Mouse (Mus musculus) midbrain, embryonic 14.5 days (tissue): ENCODE results near the gene Gm11077. TPM values are rescaled to one million over a fixed set of nuclear protein-coding genes. Genes with fewer than 3 reads are reported as not detected.

ENCODE experiments used
- ATAC-seq: fragments of 200-750 bp; cut with Nextera tagmentation; 2 replicates; pipeline ENCODE4 v1.8.0; 2017; ENCODE audit warnings: moderate number of reproducible peaks, moderate library complexity; ENCODE audit not compliant: low FRiP score, low TSS enrichment
- DNase-seq: peaks from one replicate; pipeline ENCODE4 v3.0.0-alpha.2; 2015
- H3K27ac ChIP-seq: fragments of 300-500 bp; sonication (generic); replicated peaks from 2 replicates; pipeline ENCODE4 v1.5.1; 2014; ENCODE audit warnings: mild to moderate bottlenecking, low read depth, low read length, moderate library complexity
- H3K27me3 ChIP-seq: fragments of 300-500 bp; sonication (generic); 2 replicates; pipeline ENCODE4 v1.6.1; 2014; ENCODE audit warnings: low read length, control low read depth, mixed read lengths; ENCODE audit not compliant: control insufficient read depth, insufficient read depth
- H3K36me3 ChIP-seq: fragments of 300-500 bp; sonication (generic); 2 replicates; pipeline ENCODE4 v1.6.1; 2014; ENCODE audit warnings: low read length, control low read depth; ENCODE audit not compliant: control insufficient read depth, insufficient read depth
- H3K4me1 ChIP-seq: fragments of 300-500 bp; sonication (generic); 2 replicates; pipeline ENCODE4 v1.6.1; 2014; ENCODE audit warnings: mild to moderate bottlenecking, antibody characterized with exemption, low read length, control low read depth; ENCODE audit not compliant: control insufficient read depth, insufficient read depth
- H3K4me2 ChIP-seq: fragments of 300-500 bp; sonication (generic); 2 replicates; pipeline ENCODE4 v1.6.1; 2014; ENCODE audit warnings: mild to moderate bottlenecking, low read length, moderate library complexity
- H3K4me3 ChIP-seq: fragments of 300-500 bp; sonication (generic); replicated peaks from 2 replicates; pipeline ENCODE4 v1.5.1; 2014; ENCODE audit warnings: low read depth, low read length
- H3K9ac ChIP-seq: fragments of 300-500 bp; sonication (generic); replicated peaks from 2 replicates; pipeline ENCODE4 v1.6.1; 2014; ENCODE audit warnings: mild to moderate bottlenecking, low read length, moderate library complexity
- H3K9me3 ChIP-seq: fragments of 300-500 bp; sonication (generic); 2 replicates; pipeline ENCODE4 v1.6.1; 2016; ENCODE audit warnings: low read length, control low read depth, mixed read lengths; ENCODE audit not compliant: control insufficient read depth
- WGBS: fragments of 180-500 bp; shearing (Covaris S2); extraction: QIAGEN DNeasy Blood & Tissue Kit; methylation state at CpG from one replicate; pipeline ENCODE4 v1.1.7; 2014; 5-methylcytosine and 5-hydroxymethylcytosine counted together
- polyA plus RNA-seq: library from polyadenylated mRNA; unstranded; fragments of >200 nt; fragmentation: Nextera tagmentation; extraction: Ambion mirVana; gene quantifications from 2 replicates; pipeline ENCODE4 v1.2.1, GENCODE M21; 2014

Gm11077 gene
- polyA plus RNA-seq, 1 experiment from 2014 or later, result not detected

DNA sequence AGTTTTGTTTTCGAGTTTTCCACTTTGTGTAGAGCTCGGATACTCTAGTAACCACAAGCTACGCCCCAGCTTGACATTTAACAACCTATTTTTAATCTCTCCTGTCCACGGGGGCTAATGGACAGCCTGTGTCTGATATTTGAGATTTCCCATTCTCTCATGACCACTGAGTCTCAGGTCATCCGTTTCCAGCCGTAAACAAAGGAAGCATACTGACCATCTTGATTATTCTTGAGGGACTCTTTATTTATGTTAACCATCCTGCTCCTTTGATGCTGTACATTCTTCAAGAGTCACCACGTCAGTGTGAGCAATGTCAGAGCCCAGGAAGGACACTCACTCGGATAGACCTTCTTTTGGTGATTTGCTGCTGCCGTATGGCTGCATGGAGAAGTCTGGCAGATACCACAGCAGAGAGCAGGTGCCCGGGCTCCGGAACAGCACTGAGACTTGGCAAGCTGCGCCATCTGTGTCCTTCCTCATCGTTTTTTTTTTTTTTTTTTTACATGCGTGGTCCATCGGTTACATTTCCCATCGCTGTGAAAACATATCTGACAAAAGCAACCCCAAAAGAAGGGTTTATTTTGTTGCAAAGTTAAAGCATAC, 70.5 kb downstream of the Gm11077 start:
- ATAC-seq (no peak), DNase-seq (no peak)
- Histone ChIP-seq H3K27me3 (no peaks in the 10 kb centered on the region), H3K27ac (no peak overlapping the region), H3K36me3 (no peaks in the 10 kb centered on the region), H3K4me1 (no peaks in the 10 kb centered on the region), H3K9ac (no peak overlapping the region), H3K4me2 (no peak overlapping the region), H3K9me3 (no peaks in the 10 kb centered on the region), H3K4me3 (no peak overlapping the region)
- 91% methylated on average over 16 of the region's 16 CpGs for WGBS

DNA sequence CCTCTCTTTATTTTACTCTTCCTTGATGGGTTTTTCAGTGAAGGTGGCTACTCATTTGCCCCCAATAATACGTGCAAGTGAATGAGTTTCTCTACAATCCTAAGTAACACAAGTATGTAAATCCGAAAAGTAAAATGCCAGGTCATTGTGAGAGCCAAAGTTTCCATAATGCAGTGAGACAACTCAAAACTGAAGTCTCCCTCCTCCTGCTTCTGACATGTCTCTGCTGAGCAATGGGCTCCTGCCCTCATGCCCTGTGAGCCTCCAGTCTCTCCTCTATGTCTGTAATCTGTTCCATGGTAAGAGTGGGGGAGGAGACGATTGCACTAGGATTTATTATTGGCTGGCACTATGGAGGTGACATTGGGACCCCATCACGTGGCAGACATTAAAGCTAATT, 71.5 kb downstream of the Gm11077 start:
- H3K9ac ChIP-seq, result no peak overlapping the region
- WGBS, result 83% methylated on average over 4 of the region's 4 CpGs
- H3K9me3 ChIP-seq, result no peaks in the 10 kb centered on the region
- H3K4me1 ChIP-seq, result no peaks in the 10 kb centered on the region
- H3K27ac ChIP-seq, result no peak overlapping the region
- no peak overlapping the region for H3K4me2 ChIP-seq
- H3K4me3 ChIP-seq, result no peak overlapping the region
- H3K27me3 ChIP-seq, result no peaks in the 10 kb centered on the region
- H3K36me3 ChIP-seq, result no peaks in the 10 kb centered on the region
- no peak for ATAC-seq
- DNase-seq, result no peak

Other genes with a start within 250 kb of the Gm11077 start
- gene Aebp2, start 106.6 kb upstream of the Gm11077 start, polyA plus RNA-seq, result 14.2 and 15.9 TPM in 2 replicates